Mouse (Mus musculus): Measurements from ENCODE around the gene Erf. TPM values are rescaled to one million over a fixed set of nuclear protein-coding genes. Genes with fewer than 3 reads are reported as not detected.
A peak's percentile ranks its signal among the peaks of the same experiment; 100 is the strongest.

Erf gene
- polyA plus RNA-seq, 1 experiment = 37.0 TPM

- peak overlapping the region; percentile 100 for H3K4me3 ChIP-seq (ENCODE audit: insufficient read depth, low read depth, low read length)
- peak; percentile 88 for DNase-seq
- H3K4me1 ChIP-seq (ENCODE audit: control insufficient read depth, insufficient read depth, low read length) = peaks cover 19% of the 10 kb centered on the region
- peaks cover 2% of the 10 kb centered on the region; the same call in 1 of the 2 replicates for H3K36me3 ChIP-seq (ENCODE audit: control insufficient read depth, insufficient read depth, low read length)
- H3K27ac ChIP-seq (ENCODE audit: insufficient read depth, low read depth, low read length) = peak overlapping the region; percentile 99
- WGBS = 1% methylated on average over 68 of the region's 73 CpGs
- no peaks in the 10 kb centered on the region for H3K27me3 ChIP-seq (replicated peaks; ENCODE audit: control insufficient read depth, insufficient read depth, low read length)
- TF ChIP-seq POLR2A (IDR thresholded peaks at IDR 0.05; ENCODE audit: low read depth, low read length) (no peak), CTCF (conservative IDR thresholded peaks at IDR 0.05; ENCODE audit: insufficient read depth, insufficient read length, low read depth, low read length) (no peak)
Observed at GRCm38 (mm10) chr7:25249314-25250140, 1.0 kb downstream of the Erf start.

- peaks cover 19% of the 10 kb centered on the region for H3K4me1 ChIP-seq (ENCODE audit: control insufficient read depth, insufficient read depth, low read length)
- DNase-seq = no peak
Observed at GRCm38 (mm10) chr7:25248846-25249313, 1.7 kb downstream of the Erf start.

GRCm38 (mm10) chr7:25248018-25248647 is 2.4 kb downstream of the Erf start:
- H3K27me3 ChIP-seq (replicated peaks; ENCODE audit: control insufficient read depth, insufficient read depth, low read length) = no peaks in the 10 kb centered on the region
- peak overlapping the region; percentile 89 for H3K27ac ChIP-seq (ENCODE audit: insufficient read depth, low read depth, low read length)
- peak overlapping the region; percentile 100 for H3K4me3 ChIP-seq (ENCODE audit: insufficient read depth, low read depth, low read length)
- DNase-seq = peak; percentile 36
- peaks cover 19% of the 10 kb centered on the region for H3K4me1 ChIP-seq (ENCODE audit: control insufficient read depth, insufficient read depth, low read length)
- TF ChIP-seq CTCF (conservative IDR thresholded peaks at IDR 0.05; ENCODE audit: insufficient read depth, insufficient read length, low read depth, low read length) = no peak
- TF ChIP-seq POLR2A (IDR thresholded peaks at IDR 0.05; ENCODE audit: low read depth, low read length) = no peak
- peaks cover 2% of the 10 kb centered on the region; the same call in 1 of the 2 replicates for H3K36me3 ChIP-seq (ENCODE audit: control insufficient read depth, insufficient read depth, low read length)
- WGBS = 2% methylated on average over 18 of the region's 18 CpGs

More at GRCm38 (mm10) chr7:25248846-25249313, 1.7 kb downstream of the Erf start:
- 0% methylated on average over 25 of the region's 25 CpGs for WGBS
- H3K4me3 ChIP-seq (ENCODE audit: insufficient read depth, low read depth, low read length) = peak overlapping the region; percentile 100
- peaks cover 2% of the 10 kb centered on the region; the same call in 1 of the 2 replicates for H3K36me3 ChIP-seq (ENCODE audit: control insufficient read depth, insufficient read depth, low read length)
- no peak for TF ChIP-seq POLR2A (IDR thresholded peaks at IDR 0.05; ENCODE audit: low read depth, low read length)
- TF ChIP-seq CTCF (conservative IDR thresholded peaks at IDR 0.05; ENCODE audit: insufficient read depth, insufficient read length, low read depth, low read length) = no peak
- peak overlapping the region; percentile 89 for H3K27ac ChIP-seq (ENCODE audit: insufficient read depth, low read depth, low read length)
- no peaks in the 10 kb centered on the region for H3K27me3 ChIP-seq (replicated peaks; ENCODE audit: control insufficient read depth, insufficient read depth, low read length)

GRCm38 (mm10) chr7:25247498-25247897 is 3.1 kb downstream of the Erf start:
- Histone ChIP-seq H3K4me1 (ENCODE audit: control insufficient read depth, insufficient read depth, low read length) (peaks cover 19% of the 10 kb centered on the region), H3K27ac (ENCODE audit: insufficient read depth, low read depth, low read length) (peak overlapping the region; percentile 20; the same call in 1 of the 2 replicates), H3K27me3 (replicated peaks; ENCODE audit: control insufficient read depth, insufficient read depth, low read length) (no peaks in the 10 kb centered on the region), H3K4me3 (ENCODE audit: insufficient read depth, low read depth, low read length) (no peak overlapping the region), H3K36me3 (ENCODE audit: control insufficient read depth, insufficient read depth, low read length) (peaks cover 2% of the 10 kb centered on the region; the same call in 1 of the 2 replicates)
- WGBS = 8% methylated on average over 3 of the region's 3 CpGs
- no peak for DNase-seq
- TF ChIP-seq CTCF (conservative IDR thresholded peaks at IDR 0.05; ENCODE audit: insufficient read depth, insufficient read length, low read depth, low read length) = no peak
- TF ChIP-seq POLR2A (IDR thresholded peaks at IDR 0.05; ENCODE audit: low read depth, low read length) = no peak

DNA sequence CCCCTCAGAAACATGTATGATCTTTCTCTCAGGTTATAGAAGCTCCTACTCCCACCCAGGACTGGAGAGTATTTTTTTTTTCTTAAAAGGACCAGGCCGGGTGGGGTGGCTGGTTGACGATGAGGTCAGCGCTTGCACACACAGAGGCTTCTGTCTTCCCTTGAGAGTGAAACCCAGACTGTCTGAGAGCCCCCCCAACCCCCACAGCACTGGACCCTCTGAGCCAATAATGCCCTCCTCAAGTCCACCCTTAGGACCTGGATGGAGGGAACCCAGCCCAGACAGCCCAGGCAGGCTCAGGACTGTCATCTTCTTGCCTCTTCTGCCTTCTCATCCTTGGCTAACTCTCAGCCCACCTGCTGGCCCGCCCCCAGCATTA is 3.8 kb downstream of the Erf start:
- Histone ChIP-seq H3K36me3 (ENCODE audit: control insufficient read depth, insufficient read depth, low read length) (peaks cover 2% of the 10 kb centered on the region; the same call in 1 of the 2 replicates), H3K4me1 (ENCODE audit: control insufficient read depth, insufficient read depth, low read length) (peaks cover 19% of the 10 kb centered on the region), H3K4me3 (ENCODE audit: insufficient read depth, low read depth, low read length) (no peak overlapping the region), H3K27me3 (replicated peaks; ENCODE audit: control insufficient read depth, insufficient read depth, low read length) (no peaks in the 10 kb centered on the region), H3K27ac (ENCODE audit: insufficient read depth, low read depth, low read length) (peak overlapping the region; percentile 72)
- no peak for DNase-seq
- TF ChIP-seq CTCF (conservative IDR thresholded peaks at IDR 0.05; ENCODE audit: insufficient read depth, insufficient read length, low read depth, low read length) = no peak
- TF ChIP-seq POLR2A (IDR thresholded peaks at IDR 0.05; ENCODE audit: low read depth, low read length) = no peak
- 9% methylated on average over 4 of the region's 4 CpGs for WGBS

- Histone ChIP-seq H3K27me3 (replicated peaks; ENCODE audit: control insufficient read depth, insufficient read depth, low read length) (no peaks in the 10 kb centered on the region), H3K4me3 (ENCODE audit: insufficient read depth, low read depth, low read length) (no peak overlapping the region), H3K4me1 (ENCODE audit: control insufficient read depth, insufficient read depth, low read length) (peaks cover 19% of the 10 kb centered on the region), H3K27ac (ENCODE audit: insufficient read depth, low read depth, low read length) (peak overlapping the region; percentile 72), H3K36me3 (ENCODE audit: control insufficient read depth, insufficient read depth, low read length) (peaks cover 2% of the 10 kb centered on the region; the same call in 1 of the 2 replicates)
- peak; percentile 76 for DNase-seq
- TF ChIP-seq POLR2A (IDR thresholded peaks at IDR 0.05; ENCODE audit: low read depth, low read length) (no peak), CTCF (conservative IDR thresholded peaks at IDR 0.05; ENCODE audit: insufficient read depth, insufficient read length, low read depth, low read length) (no peak)
- WGBS = 28% methylated on average over 20 of the region's 20 CpGs
Observed at GRCm38 (mm10) chr7:25246079-25246758, 4.3 kb downstream of the Erf start.

Measured in kidney, adult 2 months (tissue).